Mouse (Mus musculus) heart, embryonic 15.5 days (tissue): ENCODE measurements around the gene Sgta. TPM values are rescaled to one million over a fixed set of nuclear protein-coding genes. Genes with fewer than 3 reads are reported as not detected.
A peak's percentile ranks its signal among the peaks of the same experiment; 100 is the strongest.

Source experiments
- ATAC-seq: fragments of 200-750 bp; cut with Nextera tagmentation; replicated peaks from 2 replicates; pipeline ENCODE4 v1.8.0; 2017; ENCODE audit warnings: low read depth, moderate TSS enrichment; ENCODE audit not compliant: insufficient number of reproducible peaks, insufficient read depth, low FRiP score
- H3K27ac ChIP-seq: fragments of 300-500 bp; sonication (generic); 2 replicates; pipeline ENCODE4 v1.5.1; 2015; ENCODE audit warnings: mild to moderate bottlenecking, inconsistent platforms
- H3K27me3 ChIP-seq: fragments of 300-500 bp; sonication (generic); 2 replicates; pipeline ENCODE4 v1.6.1; 2015; ENCODE audit warnings: inconsistent platforms
- H3K36me3 ChIP-seq: fragments of 300-500 bp; sonication (generic); 2 replicates; pipeline ENCODE4 v1.6.1; 2015; ENCODE audit warnings: mild to moderate bottlenecking, inconsistent platforms
- H3K4me1 ChIP-seq: fragments of 300-500 bp; sonication (generic); replicated peaks from 2 replicates; pipeline ENCODE4 v1.6.1; 2015; ENCODE audit warnings: inconsistent platforms
- H3K4me2 ChIP-seq: fragments of 300-500 bp; sonication (generic); 2 replicates; pipeline ENCODE4 v1.6.1; 2015; ENCODE audit warnings: inconsistent platforms, mild to moderate bottlenecking, moderate library complexity
- H3K4me3 ChIP-seq: fragments of 300-500 bp; sonication (generic); 2 replicates; pipeline ENCODE4 v1.5.1; 2015; ENCODE audit warnings: mild to moderate bottlenecking, inconsistent platforms
- H3K9ac ChIP-seq: fragments of 300-500 bp; sonication (generic); 2 replicates; pipeline ENCODE4 v1.6.1; 2015; ENCODE audit warnings: mild to moderate bottlenecking, inconsistent platforms
- H3K9me3 ChIP-seq: fragments of 300-500 bp; sonication (generic); replicated peaks from 2 replicates; pipeline ENCODE4 v1.6.1; 2016; ENCODE audit warnings: inconsistent platforms
- WGBS: fragments of 180-500 bp; shearing (Covaris S2); methylation state at CpG from one replicate; pipeline ENCODE4 v1.1.7; 2015; ENCODE audit warnings: mixed read lengths; 5-methylcytosine and 5-hydroxymethylcytosine counted together
- microRNA-seq: library from miRNA; unstranded; fragments of <30 nt; microRNA quantifications from one replicate; pipeline ENCODE4, GENCODE M21; 2016
- polyA plus RNA-seq: library from polyadenylated mRNA; unstranded; fragments of >200 nt; fragmentation: Nextera tagmentation; extraction: Ambion mirVana; gene quantifications from 2 replicates; pipeline ENCODE4 v1.2.1, GENCODE M21; 2015

Gene Sgta
- polyA plus RNA-seq, 1 experiment from 2014 or later = 133 TPM

DNA sequence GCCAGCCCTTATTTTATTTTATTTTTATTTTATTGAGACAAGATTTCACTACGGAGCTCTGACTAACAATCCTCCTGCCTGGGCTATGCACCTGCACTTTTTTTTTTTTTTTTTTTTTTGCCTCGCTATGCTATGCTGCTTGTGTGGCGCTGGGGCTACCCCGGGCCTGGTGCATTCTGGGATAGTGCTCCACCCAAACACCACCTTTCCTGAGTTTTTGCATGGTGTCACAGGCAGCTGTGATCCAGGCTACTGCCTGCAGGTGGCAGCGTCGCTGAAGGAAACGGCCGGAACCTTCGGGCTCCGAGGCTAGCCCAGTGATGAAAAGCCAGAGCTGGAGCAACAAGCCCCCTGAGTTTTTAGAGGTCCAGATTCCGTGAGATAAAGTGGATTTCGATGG is 61.2 kb downstream of the Sgta start:
- no peak for ATAC-seq
- no peak overlapping the region for H3K4me2 ChIP-seq
- no peak overlapping the region for H3K27ac ChIP-seq
- H3K27me3 ChIP-seq = peaks cover 24% of the 10 kb centered on the region
- no peaks in the 10 kb centered on the region for H3K36me3 ChIP-seq
- no peaks in the 10 kb centered on the region for H3K9me3 ChIP-seq
- no peak overlapping the region for H3K9ac ChIP-seq
- 13% methylated on average over 12 of the region's 12 CpGs for WGBS
- no peak overlapping the region for H3K4me3 ChIP-seq
- H3K4me1 ChIP-seq = peaks cover 29% of the 10 kb centered on the region

DNA sequence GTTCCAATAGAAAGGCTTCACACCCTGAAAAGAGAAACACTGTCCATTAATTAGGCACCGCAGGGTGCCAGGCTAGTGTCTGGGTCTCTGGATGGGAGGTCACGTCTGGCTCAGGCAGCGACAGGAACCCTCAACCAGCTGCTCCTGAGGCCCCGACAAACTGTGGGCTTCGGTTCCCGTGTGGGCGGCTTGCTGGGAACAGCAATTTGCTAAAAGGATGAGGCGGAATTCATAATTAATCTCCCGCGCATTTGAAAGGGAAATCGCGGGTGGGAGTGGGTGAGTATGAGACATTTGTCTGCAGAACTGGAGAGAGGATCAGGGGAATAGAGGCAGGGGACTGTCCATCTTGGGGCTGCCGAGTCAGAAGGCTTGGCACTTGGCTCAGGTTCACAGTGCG is 62.0 kb downstream of the Sgta start:
- H3K36me3 ChIP-seq = no peaks in the 10 kb centered on the region
- no peaks in the 10 kb centered on the region for H3K9me3 ChIP-seq
- peaks cover 29% of the 10 kb centered on the region for H3K4me1 ChIP-seq
- H3K4me3 ChIP-seq = no peak overlapping the region
- 38% methylated on average over 14 of the region's 14 CpGs for WGBS
- no peak overlapping the region for H3K9ac ChIP-seq
- no peak overlapping the region for H3K27ac ChIP-seq
- no peak for ATAC-seq
- no peak overlapping the region for H3K4me2 ChIP-seq
- peaks cover 29% of the 10 kb centered on the region for H3K27me3 ChIP-seq

DNA sequence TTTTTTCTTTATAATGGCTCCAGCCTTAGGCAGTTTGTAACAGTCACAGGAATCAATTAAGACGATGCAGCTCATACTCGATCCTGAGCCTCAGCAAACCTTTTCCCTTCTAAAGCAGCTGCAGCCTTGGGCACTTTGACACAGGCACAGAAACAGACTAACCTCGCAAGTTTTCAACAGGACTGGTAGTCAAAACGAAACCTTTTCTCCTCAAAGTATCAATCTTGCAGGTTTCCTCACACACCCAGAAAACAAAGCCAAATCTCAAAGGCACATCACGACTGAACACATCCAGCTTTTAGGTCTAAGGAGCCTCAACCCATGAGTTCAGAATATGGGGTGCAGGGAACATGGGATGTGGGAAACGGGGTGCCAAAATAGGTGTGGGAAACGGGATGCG is 62.6 kb downstream of the Sgta start:
- Histone ChIP-seq H3K36me3 (no peaks in the 10 kb centered on the region), H3K9me3 (no peaks in the 10 kb centered on the region), H3K4me2 (no peak overlapping the region), H3K4me1 (peaks cover 29% of the 10 kb centered on the region), H3K27me3 (peaks cover 29% of the 10 kb centered on the region), H3K27ac (no peak overlapping the region), H3K4me3 (no peak overlapping the region), H3K9ac (no peak overlapping the region)
- no peak for ATAC-seq
- 80% methylated on average over 8 of the region's 8 CpGs for WGBS

DNA sequence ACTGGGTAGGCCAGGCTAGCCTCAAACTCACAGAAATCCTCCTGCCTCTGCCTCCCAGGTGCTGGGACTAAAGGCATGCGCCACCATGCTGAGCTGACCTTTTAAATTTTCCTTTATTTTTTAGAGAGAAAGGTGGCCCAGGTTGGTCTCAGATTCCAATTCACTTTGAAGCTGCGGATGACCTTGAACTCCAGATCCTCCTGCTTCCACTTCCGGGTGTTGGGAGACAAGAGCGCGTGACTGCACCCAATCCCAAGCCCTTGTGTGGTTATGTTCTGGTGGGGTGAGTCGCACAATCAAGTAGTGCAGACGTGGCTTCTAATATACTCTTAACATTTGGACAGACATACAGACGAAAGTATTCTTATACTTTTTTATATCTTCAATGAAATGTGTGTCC is 63.5 kb downstream of the Sgta start:
- 90% methylated on average over 8 of the region's 8 CpGs for WGBS
- Histone ChIP-seq H3K9me3 (no peaks in the 10 kb centered on the region), H3K9ac (no peak overlapping the region), H3K4me1 (peaks cover 29% of the 10 kb centered on the region), H3K27ac (no peak overlapping the region), H3K36me3 (no peaks in the 10 kb centered on the region), H3K4me2 (no peak overlapping the region), H3K4me3 (no peak overlapping the region), H3K27me3 (peaks cover 29% of the 10 kb centered on the region)
- no peak for ATAC-seq

DNA sequence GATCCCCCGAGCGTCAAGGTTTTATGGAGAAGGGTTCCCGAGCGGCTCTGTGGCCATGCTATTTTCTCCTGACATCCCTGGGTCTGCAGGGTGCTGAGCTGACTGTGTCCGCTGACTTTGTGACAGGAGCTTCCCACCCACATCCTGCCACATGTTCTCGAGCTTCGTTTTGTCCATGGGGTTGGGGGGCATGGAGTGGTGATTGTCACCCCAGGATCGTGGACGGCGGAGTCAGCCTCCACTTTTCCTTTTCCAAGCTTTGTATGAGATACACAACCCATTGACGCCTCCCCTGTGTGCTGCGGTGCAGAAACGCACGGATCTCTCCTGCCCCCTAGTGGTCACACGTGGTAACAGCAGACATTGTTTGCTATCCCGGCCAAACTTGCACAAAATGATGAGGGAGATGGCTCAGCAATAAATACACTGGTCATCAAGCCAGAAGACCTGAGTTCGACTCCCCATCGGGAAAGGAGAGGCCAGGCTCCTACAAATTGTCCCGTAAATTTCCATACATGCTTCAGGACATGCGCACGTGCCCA is 64.8 kb downstream of the Sgta start:
- Histone ChIP-seq H3K27ac (no peak overlapping the region), H3K36me3 (no peaks in the 10 kb centered on the region), H3K4me2 (peak overlapping the region; percentile 36), H3K4me3 (no peak overlapping the region), H3K9me3 (no peaks in the 10 kb centered on the region), H3K9ac (no peak overlapping the region), H3K4me1 (peaks cover 17% of the 10 kb centered on the region), H3K27me3 (peaks cover 29% of the 10 kb centered on the region)
- 11% methylated on average over 21 of the region's 21 CpGs for WGBS
- ATAC-seq = no peak

DNA sequence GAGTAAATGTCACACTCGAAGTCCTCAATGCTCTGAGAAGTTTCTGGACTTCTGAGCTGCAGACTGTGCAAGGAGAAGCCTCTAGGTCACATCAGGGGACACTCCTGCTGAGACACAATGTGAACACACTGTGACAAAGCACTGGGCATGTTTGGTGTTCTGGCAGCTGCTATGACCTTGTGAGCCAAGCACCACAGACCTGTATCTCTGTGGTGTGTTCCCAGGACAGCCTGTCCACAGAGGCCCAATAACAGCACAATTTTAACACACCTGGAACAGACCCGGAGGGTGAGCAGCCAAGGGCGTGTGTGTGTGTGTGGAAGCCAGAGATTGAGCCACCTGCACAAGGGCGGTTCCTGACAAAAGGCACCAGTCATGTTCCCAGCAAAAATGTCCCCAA is 65.4 kb downstream of the Sgta start:
- no peak overlapping the region for H3K27ac ChIP-seq
- peaks cover 11% of the 10 kb centered on the region for H3K4me1 ChIP-seq
- H3K9ac ChIP-seq = no peak overlapping the region
- peaks cover 28% of the 10 kb centered on the region for H3K27me3 ChIP-seq
- no peak overlapping the region for H3K4me3 ChIP-seq
- no peak; the same call in 1 of the 2 replicates for ATAC-seq
- H3K36me3 ChIP-seq = no peaks in the 10 kb centered on the region
- no peaks in the 10 kb centered on the region for H3K9me3 ChIP-seq
- H3K4me2 ChIP-seq = peak overlapping the region; percentile 36; the same call in 1 of the 2 replicates
- 48% methylated on average over 4 of the region's 4 CpGs for WGBS

Small RNA genes lying within 50 kb of the gene (microRNA-seq; reads per million reads assigned to microRNA genes)
- gene Mir5615-1 (not detected), gene Mir5615-2 (not detected)

Other genes starting within 250 kb of the Sgta start
- 4.0 and 5.1 TPM in 2 replicates for gene Jsrp1, start 246.7 kb downstream of the Sgta start, polyA plus RNA-seq
- gene Oaz1, start 233.5 kb downstream of the Sgta start, polyA plus RNA-seq = 1,772 and 2,077 TPM in 2 replicates
- 0.29 and 0.43 TPM in 2 replicates for gene Lingo3, start 216.1 kb downstream of the Sgta start, polyA plus RNA-seq
- gene Lsm7, start 205.0 kb downstream of the Sgta start, polyA plus RNA-seq = 153 and 154 TPM in 2 replicates
- gene Sppl2b, start 204.9 kb downstream of the Sgta start, polyA plus RNA-seq = 23.1 and 32.5 TPM in 2 replicates
- gene Tmprss9, start 188.3 kb downstream of the Sgta start, polyA plus RNA-seq = 0.04 TPM in 1 of 2 replicates, not detected in the other
- gene Timm13, start 159.2 kb downstream of the Sgta start, polyA plus RNA-seq = 269 and 299 TPM in 2 replicates
- gene Lmnb2, start 141.9 kb downstream of the Sgta start, polyA plus RNA-seq = 22.0 and 32.1 TPM in 2 replicates
- gene Gadd45b, start 130.1 kb downstream of the Sgta start, polyA plus RNA-seq = 30.8 and 34.1 TPM in 2 replicates
- 1.1 and 1.9 TPM in 2 replicates for gene Gng7, start 45.2 kb downstream of the Sgta start, polyA plus RNA-seq
- gene Diras1, start 34.5 kb downstream of the Sgta start, polyA plus RNA-seq = 0.29 TPM in 1 of 2 replicates, not detected in the other
- gene Slc39a3, start 22.8 kb downstream of the Sgta start, polyA plus RNA-seq = 7.1 and 11.8 TPM in 2 replicates
- 22.3 and 31.6 TPM in 2 replicates for gene Thop1, start 9.9 kb upstream of the Sgta start, polyA plus RNA-seq
- gene Creb3l3, start 38.7 kb upstream of the Sgta start, polyA plus RNA-seq = 0.48 and 0.99 TPM in 2 replicates
- gene Map2k2, start 45.7 kb upstream of the Sgta start, polyA plus RNA-seq = 130 and 153 TPM in 2 replicates
- gene Zbtb7a, start 75.0 kb upstream of the Sgta start, polyA plus RNA-seq = 25.6 and 31.0 TPM in 2 replicates
- 29.1 and 41.6 TPM in 2 replicates for gene Pias4, start 107.7 kb upstream of the Sgta start, polyA plus RNA-seq
- gene Eef2, start 116.5 kb upstream of the Sgta start, polyA plus RNA-seq = 350 and 441 TPM in 2 replicates
- gene Dapk3, start 122.8 kb upstream of the Sgta start, polyA plus RNA-seq = 38.4 and 43.1 TPM in 2 replicates
- not detected in 2 replicates for gene 4930442H23Rik, start 123.7 kb upstream of the Sgta start, polyA plus RNA-seq
- gene Nmrk2, start 141.9 kb upstream of the Sgta start, polyA plus RNA-seq = 7.3 and 9.1 TPM in 2 replicates
- 0.25 and 1.1 TPM in 2 replicates for gene Atcay, start 170.7 kb upstream of the Sgta start, polyA plus RNA-seq
- 6.0 and 7.5 TPM in 2 replicates for gene Zfr2, start 173.0 kb upstream of the Sgta start, polyA plus RNA-seq
- 1.6 and 3.6 TPM in 2 replicates for gene Matk, start 192.8 kb upstream of the Sgta start, polyA plus RNA-seq
- 208 and 226 TPM in 2 replicates for gene Mrpl54, start 206.8 kb upstream of the Sgta start, polyA plus RNA-seq
- 42.3 and 61.2 TPM in 2 replicates for gene Apba3, start 206.8 kb upstream of the Sgta start, polyA plus RNA-seq
- 3.2 and 4.3 TPM in 2 replicates for gene Tjp3, start 231.4 kb upstream of the Sgta start, polyA plus RNA-seq
- gene Pip5k1c, start 232.8 kb upstream of the Sgta start, polyA plus RNA-seq = 26.2 and 38.2 TPM in 2 replicates